Mouse (Mus musculus): ENCODE results near the gene Klhl26.

Klhl26 gene

DNA sequence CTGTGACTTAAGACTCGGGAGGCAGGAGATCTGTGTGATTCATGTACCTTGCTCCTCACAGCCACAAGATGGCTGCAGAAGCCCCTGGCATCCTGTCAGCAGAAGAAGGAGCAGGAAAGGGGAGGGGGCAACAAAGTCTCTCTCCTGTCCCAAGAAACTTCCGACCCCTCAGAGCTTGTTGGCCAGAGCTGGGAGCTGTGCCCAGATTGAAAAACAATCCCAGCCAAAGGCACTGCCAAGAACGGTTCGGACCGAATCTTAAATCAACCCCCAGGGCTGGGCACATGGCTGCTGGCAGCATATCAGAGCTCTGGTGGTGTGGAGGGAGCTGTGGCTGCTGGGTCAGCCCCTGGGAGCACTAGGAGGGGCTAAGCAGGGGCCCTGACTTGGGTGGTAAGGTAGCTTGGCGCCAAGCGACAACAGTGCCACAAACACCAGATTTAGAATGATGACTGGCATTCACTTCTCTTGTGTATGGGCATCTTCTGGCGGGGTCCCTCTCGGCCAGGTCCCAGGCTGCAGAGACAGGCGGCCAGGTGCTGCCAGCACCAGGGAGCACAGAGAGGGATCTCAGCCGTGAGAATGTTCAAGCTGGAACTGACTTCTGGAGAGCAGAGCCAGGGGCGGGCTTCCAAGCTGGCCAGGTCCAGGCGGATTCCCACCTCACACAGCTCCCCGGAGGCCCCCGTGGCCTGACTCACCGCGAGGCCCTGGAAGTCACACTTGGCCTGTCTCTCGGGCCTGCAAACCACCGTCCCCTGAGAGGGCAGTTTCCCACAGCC, 28.9 kb downstream of the Klhl26 start:
- DNase-seq (ENCODE audit: low spot score): no peak

DNA sequence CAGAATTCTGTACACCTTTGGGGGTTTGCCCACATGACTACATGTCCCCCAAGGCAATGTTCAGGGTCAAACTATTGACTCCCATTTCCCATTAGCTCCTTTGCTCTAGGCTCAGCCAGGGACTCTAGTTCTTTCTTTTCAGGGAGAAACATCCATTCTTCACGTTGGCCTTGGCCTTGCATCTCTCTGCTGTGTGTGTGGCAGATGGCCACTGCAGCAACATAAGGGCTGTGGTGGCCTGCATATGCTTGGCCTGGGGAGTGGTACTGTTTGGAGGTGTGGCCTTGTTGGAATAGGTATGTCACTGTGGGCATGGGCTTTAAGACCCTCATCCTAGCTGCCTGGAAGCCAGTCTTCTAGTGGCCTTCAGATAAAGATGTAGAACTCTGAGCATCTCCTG, 30.8 kb downstream of the Klhl26 start:
- DNase-seq (ENCODE audit: low spot score): no peak

DNA sequence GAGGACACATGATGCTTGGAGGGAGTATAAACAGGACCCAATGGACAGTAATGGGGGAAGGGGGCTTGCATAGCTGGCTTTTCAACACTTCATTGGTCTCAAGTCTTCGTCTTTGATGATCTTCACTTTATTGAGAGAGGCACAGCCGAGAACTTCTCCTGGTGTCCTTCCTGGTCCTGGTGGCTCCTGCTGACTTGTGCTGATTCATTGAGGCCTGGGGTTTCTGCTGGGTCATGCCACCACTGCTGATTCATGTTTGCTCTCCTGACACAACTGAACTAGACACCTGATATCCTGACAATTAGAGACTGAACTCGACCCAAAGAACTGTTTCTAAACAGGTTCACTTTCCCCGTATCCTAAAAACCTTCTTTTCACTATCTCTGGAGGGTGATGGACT, 33.4 kb downstream of the Klhl26 start:
- peak; percentile 67 for DNase-seq (ENCODE audit: low spot score)

DNA sequence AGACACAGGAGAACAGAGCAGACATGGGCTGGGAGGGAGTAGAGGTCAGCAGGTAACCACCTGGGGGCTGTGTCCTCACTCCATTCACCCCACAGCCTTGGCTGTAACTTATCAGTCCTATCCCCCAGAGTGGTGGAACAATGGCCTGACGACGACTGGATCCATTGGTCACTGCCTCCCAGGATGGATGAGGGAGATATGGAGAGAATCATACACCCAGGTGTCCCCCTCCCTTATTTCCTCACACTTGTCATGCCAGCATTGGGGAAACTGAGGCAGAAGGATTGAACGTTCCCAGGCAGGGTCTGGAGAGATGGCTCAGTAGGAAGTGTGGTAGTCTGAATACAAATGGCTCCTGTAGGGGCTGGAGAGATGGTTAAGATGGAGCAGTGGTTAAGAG, 35.2 kb downstream of the Klhl26 start:
- no peak for DNase-seq (ENCODE audit: low spot score)

DNA sequence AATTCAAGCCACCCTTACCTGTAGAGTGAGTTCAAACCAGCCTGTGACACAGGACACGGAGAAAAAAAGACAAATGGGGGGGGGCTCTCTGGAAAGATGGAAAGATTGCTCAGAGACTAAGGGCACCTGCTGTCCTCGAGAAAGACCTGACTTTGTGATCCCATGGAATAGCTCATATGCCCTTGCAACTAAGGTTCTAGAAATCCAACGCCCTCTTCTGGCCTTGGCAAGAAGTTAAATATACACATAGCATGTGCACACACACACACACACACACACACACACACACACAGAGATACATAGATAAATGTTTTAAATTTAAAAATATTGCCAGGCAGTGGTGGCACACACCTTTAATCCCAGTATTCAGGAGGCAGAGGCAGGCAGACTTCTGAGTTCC, 36.5 kb downstream of the Klhl26 start:
- no peak for DNase-seq (ENCODE audit: low spot score)

DNA sequence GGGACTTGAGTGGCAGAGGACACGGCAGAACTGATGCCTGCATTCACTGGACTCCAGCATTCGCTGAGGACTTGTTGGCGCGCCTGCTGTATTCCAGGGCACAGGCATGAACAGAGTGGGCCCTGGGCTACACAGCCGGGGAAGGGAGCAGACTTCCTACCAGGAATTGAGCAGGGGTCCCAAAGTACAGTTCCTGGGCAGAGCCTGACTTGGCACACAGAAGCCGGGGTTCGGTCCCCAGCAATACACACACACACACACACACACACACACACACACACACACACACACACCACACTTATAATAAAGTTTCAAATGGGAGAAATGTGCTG, 37.0 kb downstream of the Klhl26 start:
- DNase-seq (ENCODE audit: low spot score): no peak

DNA sequence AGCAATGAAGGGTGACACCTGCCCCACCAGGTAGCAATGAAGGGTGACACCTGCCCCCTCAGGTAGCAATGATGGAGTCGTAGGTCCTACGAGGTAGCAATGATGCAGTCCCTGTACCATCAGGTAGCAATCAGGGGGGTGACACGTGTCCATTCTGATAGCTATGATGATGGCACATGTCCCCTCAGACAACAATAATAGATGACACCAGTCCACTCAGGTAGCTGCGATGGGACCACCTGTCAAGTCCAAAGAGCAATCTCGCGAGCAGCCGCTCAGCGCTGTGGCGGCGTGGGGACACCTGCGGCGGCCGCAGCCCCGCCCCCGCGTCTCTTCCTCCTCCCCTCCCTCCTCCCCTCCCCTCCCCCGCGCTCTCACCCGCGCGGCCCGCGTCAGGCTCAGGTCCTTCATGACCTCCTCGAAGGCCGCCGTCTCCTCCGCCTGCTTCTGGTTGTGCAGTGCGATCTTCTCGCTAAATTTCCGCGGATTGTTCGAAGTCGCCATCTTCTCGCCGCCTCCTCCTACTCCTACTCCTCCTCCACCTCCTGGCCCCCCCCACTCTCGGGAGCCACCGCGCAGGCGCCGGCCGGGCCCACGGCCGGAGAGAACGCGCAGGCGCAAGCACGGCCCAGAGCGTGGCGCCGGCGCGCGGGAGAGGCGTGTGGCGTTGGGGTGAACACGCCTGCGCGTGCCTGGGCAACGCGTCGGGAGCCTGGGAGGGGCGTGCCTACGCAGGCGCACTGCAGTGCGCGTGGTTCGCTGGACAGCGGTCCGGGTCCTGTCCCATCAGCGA, 37.5 kb downstream of the Klhl26 start, which contains the start of gene Crtc1:
TSS of gene Crtc1 (minus strand) at position 525 of the 793 bp plus-strand sequence.
- DNase-seq (ENCODE audit: low spot score): peak; percentile 92

DNA sequence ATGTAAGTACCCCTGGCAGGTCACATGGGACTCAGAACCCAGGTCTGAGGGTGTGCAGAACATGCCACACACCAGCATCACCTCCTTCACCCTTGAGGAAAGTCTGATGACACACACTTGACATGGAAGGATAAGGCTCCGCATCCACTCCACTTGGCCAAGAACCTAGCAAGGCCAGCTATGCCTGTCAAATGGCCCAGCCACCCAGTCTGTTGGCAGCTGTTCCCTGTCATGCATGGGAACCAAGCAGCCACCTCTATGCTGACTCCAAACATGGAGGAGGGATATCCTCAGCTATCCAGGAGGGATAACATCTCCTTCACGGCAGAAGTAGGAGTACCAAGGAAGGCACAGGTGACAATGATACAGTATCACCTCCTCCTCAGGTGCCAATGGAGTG, 38.3 kb downstream of the Klhl26 start:
- DNase-seq (ENCODE audit: low spot score): no peak

DNA sequence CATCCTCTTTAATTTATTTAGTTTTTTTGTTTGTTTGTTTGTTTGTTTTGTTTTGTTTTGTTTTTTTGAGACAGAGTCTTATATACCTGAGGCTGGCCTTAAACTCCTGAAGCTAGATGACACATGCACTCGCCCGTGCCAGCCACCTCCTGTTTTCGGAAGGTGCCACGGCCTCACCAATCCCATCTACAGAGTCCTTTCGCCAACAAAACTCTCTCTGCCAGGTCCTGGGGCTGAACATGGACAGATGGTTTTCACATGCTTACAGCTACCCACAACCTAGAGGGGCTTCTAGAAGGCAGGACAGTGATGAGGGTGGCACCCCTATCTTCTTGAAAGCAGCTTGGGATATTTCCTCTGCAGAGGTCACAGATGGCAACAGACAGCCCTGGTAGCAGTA, 41.6 kb downstream of the Klhl26 start:
- DNase-seq (ENCODE audit: low spot score): no peak

DNA sequence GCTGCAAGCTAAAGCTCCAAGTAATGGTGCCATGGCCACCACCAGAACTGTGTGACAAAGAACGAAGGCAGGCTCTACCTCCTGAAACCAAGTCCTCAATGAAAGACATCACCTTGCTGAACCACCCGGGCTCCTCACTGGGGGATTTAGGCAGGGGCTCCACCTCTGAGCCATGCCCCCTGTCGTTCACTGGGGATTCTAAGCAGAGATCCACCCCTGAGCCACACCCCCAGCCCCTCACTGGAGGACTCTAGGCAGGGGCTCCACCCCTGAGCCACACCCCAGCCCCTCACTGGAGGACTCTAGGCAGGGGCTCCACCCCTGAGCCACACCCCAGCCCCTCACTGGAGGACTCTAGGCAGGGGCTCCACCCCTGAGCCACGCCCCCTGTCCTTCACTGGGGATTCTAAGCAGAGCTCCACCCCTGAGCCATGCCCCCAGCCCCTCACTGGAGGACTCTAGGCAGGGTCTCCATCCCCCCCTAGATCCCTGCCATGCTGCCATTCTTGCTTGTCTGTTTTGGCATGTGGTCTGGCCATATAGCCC, 43.7 kb downstream of the Klhl26 start:
- DNase-seq (ENCODE audit: low spot score): no peak

DNA sequence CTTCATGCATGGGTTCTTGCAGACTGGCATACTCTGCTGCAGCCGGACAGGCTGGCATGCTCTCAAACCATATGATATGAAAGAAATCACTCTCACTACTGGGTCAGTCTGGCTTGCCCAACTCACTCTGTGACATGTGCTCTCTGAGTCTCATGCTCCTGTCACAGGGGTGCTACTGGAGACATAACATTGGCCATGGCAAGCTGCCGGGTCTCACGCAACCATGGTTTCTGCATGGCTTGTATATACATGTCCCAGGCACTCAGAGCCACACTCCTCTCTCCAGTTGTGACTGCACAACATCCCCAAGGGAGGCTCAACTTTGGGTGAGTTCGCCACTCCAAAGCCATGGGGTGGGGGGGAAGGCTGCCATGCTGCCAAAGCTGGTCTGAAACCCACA, 45.6 kb downstream of the Klhl26 start:
- DNase-seq (ENCODE audit: low spot score): no peak

DNA sequence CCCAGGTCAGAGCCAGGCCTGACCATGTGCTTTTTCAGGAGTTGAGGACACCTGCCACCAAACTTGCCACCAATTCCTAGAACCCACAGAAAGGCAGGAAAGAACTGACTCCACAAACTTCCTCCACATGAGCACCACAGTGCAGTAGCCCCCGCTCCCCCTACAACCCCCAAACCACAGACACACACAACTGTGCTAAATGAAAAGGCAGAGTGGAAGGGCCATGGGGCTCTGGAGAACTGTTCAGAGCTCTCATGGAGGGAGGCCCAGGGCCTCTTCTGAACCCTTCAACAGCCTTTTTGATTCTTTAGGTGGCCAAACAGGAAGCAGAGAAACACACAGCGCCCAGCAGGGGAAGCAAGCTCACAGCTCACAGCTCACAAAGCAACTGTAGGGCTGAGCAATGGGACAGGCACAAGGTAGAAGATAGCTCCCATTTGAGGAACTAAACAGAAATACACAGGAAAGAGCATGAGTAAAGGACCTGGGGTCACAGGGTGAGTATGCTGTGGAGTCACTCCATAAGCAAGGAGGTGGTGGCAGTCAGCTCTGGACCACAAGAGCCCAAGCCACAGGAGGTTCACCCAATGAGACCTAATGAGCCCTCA, 50.4 kb downstream of the Klhl26 start:
- no peak for DNase-seq (ENCODE audit: low spot score)

DNA sequence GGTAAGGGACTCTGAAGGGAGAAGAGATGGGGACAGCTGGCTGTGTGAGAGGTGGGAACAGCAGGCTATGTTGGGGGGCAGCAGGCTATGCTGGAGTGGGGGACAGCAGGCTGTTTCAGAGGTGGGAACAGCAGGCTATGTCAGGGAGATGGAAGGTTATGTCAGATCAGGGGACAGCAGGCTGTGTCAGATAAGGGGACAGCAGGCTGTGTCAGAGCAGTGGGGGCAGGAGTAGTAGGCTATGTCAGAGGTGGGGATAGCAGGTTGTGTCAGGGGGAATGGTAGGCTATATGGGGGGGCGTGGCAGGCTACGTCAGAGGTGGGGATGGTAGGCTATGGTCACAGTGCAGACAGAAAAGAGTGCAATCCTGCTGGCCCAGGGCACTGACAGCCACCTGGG, 54.0 kb downstream of the Klhl26 start:
- peak; percentile 63 for DNase-seq (ENCODE audit: low spot score)

DNA sequence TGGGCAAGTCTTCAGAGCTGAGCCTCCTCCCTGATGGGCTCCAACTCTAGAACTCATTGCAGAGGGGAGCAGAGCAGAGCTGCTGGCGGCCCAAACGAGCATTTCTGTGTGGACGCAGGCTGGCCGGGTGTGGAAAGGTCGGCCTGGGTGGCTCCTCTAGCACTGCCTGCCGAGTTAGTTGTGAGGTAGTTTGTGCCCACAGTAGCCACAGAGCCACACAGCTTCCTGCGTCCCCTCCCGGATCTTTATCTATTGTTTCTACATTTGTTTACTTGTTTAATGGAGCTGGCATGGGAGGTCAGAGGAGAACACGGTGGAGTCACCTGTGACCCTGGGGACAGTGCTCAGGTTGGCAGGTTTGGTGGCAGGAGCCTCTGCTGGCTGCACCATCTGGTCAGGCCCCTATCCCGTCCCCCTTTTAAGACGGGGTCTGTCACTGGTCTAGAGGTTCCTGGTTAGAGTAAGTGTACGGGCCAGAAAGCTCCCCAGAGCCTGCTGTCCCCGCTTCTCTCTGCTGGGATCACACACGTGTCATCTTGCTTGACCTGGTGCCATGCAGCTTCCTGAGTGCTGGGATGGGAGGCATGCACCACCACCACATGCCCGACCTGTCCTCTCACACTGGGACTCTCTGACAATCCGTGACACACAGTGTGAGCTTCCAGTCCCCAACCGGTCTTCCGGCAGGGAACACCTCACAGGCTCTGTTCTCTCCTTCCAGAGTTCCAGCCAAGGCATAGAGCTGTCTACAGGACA, 55.2 kb downstream of the Klhl26 start:
- DNase-seq (ENCODE audit: low spot score): no peak

DNA sequence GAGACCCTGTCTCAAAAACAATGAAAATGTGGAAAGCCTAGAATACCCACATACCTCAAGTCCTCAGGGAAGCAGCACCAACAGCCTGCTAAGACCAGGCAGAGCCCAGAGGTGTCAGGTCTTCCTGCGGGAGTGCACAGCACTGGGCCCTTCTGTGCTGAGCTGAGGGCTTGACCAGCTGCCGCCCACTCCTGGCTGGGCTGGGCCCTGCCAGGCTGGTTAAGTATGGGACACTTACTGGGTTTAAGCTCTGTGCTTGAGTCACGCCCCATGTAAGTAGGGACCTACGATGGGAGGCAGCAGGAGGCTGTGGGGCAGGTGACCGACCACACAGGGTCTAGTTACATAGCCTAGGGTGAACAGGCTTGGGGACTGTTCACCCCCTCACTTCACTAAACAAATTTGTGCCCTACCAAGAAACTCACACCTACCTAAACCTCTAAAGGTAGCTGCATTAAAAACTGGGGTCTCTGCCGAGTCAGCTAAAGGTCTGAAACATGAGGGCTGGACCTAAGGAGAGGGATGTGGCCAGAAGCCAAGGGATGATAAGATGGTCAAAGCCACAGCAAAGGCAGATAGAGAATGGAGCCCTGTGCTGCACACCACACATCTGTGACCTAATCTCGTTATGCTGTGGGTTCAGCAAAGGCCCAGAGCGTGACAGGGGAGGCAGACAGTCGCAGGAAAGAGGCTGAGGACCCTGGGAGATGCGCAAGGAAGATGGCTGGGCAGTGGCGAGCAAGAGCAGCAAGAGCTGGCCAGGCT, 56.7 kb downstream of the Klhl26 start:
- DNase-seq (ENCODE audit: low spot score): no peak

DNA sequence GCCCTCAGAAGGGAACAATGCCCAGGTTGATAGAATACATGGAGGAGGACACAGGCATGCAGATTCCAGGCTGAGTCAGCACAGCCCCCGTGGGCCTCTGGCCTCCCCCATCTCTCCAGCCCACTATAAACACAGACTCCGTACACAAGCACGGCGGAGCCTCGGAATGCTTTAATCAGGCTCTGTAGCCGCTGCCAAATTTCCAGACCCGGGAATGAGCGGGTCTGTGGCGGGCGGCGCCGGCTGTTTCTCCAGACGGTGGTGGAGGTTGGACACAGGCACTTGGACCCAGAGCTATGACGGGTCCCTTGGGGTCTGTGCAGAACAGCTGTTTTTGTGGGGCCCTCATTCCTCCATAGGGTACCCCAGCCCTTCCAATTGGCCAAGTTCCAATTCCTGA, 57.8 kb downstream of the Klhl26 start:
- no peak for DNase-seq (ENCODE audit: low spot score)

DNA sequence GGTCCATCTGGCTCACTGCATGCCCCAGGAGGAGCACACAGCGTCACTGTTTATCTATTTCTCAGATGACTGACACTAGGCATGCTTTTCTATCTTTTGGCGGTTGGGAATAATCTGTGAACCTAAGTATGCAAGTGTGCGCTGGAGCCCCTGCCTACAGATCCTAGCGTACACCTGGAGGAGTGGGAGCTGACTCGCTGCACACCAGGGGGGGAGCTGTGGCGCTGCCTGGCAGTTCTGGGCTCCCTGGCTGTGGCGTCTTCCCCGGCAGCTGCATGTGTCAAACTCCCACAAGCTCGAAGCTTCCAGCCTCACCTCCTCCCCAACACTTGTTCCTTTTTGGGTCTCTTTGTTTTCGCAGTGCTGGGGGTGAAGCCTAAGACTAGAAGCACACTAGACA, 58.9 kb downstream of the Klhl26 start:
- no peak for DNase-seq (ENCODE audit: low spot score)

DNA sequence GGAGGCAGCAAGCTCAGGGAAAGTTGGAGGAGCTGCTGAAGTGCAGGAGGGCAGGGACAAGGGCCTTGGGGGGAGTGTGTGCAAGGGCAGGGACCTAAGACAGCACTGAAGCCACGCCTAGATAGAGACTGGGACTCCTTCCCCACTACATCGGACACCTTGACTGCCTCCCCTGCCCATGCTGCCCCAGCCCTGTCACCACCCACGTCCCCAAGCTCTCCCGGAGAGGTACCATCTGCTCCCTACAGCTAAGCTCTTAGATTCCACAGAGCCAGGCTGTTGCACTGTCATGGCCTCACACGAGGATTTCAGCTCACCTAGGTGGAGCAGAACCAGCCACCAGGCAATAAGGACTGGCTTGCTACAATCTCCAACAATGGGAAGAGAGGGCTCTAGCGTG, 59.8 kb downstream of the Klhl26 start:
- no peak for DNase-seq (ENCODE audit: low spot score)

DNA sequence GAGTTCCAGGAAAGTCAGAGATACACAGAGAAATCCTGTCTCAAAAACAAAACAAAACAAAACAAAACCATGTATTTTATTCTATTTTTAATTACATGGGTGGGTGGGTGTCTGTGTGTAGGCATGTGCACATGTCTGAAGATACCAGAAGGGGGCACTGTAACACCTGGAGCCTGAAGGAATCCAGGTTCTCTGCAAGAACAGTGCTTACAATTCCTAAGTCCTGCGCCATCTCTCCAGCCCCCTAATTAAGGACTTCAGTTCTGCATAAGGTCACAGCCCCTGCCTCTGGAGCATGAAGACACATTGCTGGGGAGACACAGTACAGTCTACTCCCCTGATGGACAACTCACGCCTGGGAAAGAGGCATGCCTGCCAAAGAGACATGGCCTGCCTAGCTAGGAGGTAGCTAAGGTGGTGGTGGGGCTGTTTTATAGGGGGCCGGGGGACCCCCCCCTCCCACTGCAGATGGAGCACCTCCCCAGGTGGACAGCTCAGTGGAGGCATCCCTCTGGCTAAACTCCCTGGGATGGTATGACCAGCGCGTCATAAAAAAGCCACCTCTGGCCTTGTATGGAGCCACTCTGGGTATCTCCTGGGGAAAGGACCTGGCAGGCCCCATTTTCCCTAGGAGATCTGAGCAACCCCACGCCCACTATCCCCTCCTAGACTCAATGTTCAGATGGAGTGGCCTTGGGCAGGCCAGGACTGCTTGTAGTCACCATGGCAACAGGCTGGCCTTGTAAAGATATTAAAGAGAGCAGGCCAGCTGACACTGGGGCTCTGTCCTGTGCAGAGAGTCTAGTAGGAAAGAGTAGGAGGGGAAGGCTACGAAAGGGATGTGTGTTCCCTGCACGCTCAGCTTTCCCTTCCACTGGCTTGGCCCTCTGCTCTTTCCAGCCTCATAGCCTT, 61.0 kb downstream of the Klhl26 start:
- peak; percentile 70 for DNase-seq (ENCODE audit: low spot score)

DNA sequence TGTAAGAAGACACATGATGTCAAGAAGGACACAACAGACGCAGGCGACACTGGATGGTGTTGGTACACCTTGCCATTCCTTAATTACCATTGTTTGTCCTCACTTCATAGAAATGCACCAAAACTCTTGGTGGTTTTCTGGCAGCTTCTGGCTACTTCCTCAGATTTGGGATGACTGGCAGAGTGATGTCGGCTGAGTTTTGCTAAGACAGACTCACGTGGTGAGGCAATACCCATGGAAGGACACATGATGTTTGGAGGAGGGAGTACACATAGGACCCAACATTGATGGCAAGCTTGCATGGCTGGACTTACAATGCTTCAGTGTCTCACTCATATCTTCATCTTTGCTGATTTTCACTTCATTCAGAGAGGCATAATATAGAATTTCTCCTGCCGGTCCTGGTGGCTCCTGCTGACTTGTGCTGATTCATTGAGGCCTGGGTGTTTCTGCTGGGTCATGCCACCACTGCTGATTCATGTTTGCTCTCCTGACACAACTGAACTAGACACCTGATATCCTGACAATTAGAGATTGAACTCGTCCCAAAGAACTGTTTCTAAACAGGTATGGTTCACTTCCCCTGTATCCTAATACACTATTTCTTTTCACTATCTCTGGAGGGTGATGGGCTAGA, 62.3 kb downstream of the Klhl26 start:
- DNase-seq (ENCODE audit: low spot score): peak; percentile 51

Data from c-Kit-positive CD71-positive TER-119-positive erythroid progenitor cells, embryonic 14.5 days (primary cell).